Mouse (Mus musculus): ENCODE measurements around the gene Ano6.

- TF ChIP-seq CTCF (IDR thresholded peaks at IDR 0.05; ENCODE audit: borderline replicate concordance, insufficient read depth, low read depth, low read length): no peak
- no peak for TF ChIP-seq POLR2A (IDR thresholded peaks at IDR 0.05; ENCODE audit: borderline replicate concordance, insufficient read depth, low read length)
These were observed 107.8 kb downstream of the Ano6 start for GRCm38 (mm10) chr15:95898438-95898837.

All from cerebellum, adult 2 months (tissue).